Mouse (Mus musculus) ES-E14 (cell line): ENCODE results near the gene Gm21985. TPM values are rescaled to one million over a fixed set of nuclear protein-coding genes. Genes with fewer than 3 reads are reported as not detected.

Experiments used
- DNase-seq: peaks from one replicate; pipeline ENCODE4 v3.0.0-alpha.2; 2013; ENCODE audit warnings: low read depth, low spot score
- H3K27ac ChIP-seq: 2 replicates; pipeline ENCODE4 v1.5.1; 2012; ENCODE audit warnings: low read depth, mild to moderate bottlenecking, low read length, moderate library complexity, mixed read lengths; ENCODE audit not compliant: poor library complexity, insufficient read depth, severe bottlenecking
- H3K36me3 ChIP-seq: 2 replicates; pipeline ENCODE4 v1.6.1; 2012; ENCODE audit warnings: mild to moderate bottlenecking, low read length, moderate library complexity, mixed read lengths; ENCODE audit not compliant: control insufficient read depth, poor library complexity, insufficient read depth, severe bottlenecking
- H3K4me1 ChIP-seq, 2 experiments: fragments of 150-350 bp in 1 of 2; sonication (generic) in 1 of 2; 2 replicates each; pipeline ENCODE4 v1.6.1; 2012; ENCODE audit warnings: low read length in 2 of 2, mild to moderate bottlenecking in 1 of 2, mixed read lengths in 1 of 2; ENCODE audit not compliant: control insufficient read depth in 2 of 2, insufficient read depth in 2 of 2, poor library complexity in 1 of 2
- H3K4me3 ChIP-seq, 2 experiments: fragments of 150-350 bp in 1 of 2; sonication (generic) in 1 of 2; 2 replicates each; pipeline ENCODE4 v1.5.1; 2012; ENCODE audit warnings: low read length in 2 of 2, low read depth in 1 of 2, mild to moderate bottlenecking in 1 of 2, mixed read lengths in 1 of 2; ENCODE audit not compliant: insufficient read depth in 1 of 2, poor library complexity in 1 of 2, severe bottlenecking in 1 of 2
- H3K9ac ChIP-seq: 2 replicates; pipeline ENCODE4 v1.6.1; 2012; ENCODE audit warnings: low read depth, mild to moderate bottlenecking, low read length, mixed read lengths; ENCODE audit not compliant: poor library complexity, insufficient read depth, severe bottlenecking
- H3K9me3 ChIP-seq: fragments of 150-350 bp; sonication (generic); 2 replicates; pipeline ENCODE4 v1.6.1; 2012; ENCODE audit warnings: low read depth, mild to moderate bottlenecking, low read length; ENCODE audit not compliant: control insufficient read depth, insufficient read depth
- CHD2 ChIP-seq: IDR thresholded peaks from 2 replicates; pipeline ENCODE4 v1.6.1; 2014; ENCODE audit warnings: mild to moderate bottlenecking, low read depth, low read length, inconsistent platforms
- HCFC1 ChIP-seq: IDR thresholded peaks from 2 replicates; pipeline ENCODE4 v1.6.1; 2012; ENCODE audit warnings: low read length, inconsistent platforms, borderline replicate concordance; ENCODE audit not compliant: insufficient read depth
- MAFK ChIP-seq: IDR thresholded peaks from 2 replicates; pipeline ENCODE4 v1.6.1; 2014; ENCODE audit warnings: mild to moderate bottlenecking, low read depth, low read length, inconsistent platforms; ENCODE audit not compliant: insufficient read depth
- ZC3H11A ChIP-seq: IDR thresholded peaks from 2 replicates; pipeline ENCODE4 v1.6.1; 2012; ENCODE audit warnings: low read depth, mild to moderate bottlenecking, inconsistent platforms, low read length, borderline replicate concordance
- ZNF384 ChIP-seq: IDR thresholded peaks from 2 replicates; pipeline ENCODE4 v1.6.1; 2012; ENCODE audit warnings: low read depth, low read length, inconsistent platforms
- in situ Hi-C, 2 experiments: fragments of 600-800 bp; cut with MboI; formaldehyde crosslinking; loops; one replicate each; pipeline ENCODE4 v1.15.1; 2025; ENCODE audit warnings: low sequenced_read_pairs in 2 of 2, inconsistent platforms in 1 of 2; ENCODE audit not compliant: unreplicated experiment in 2 of 2
- total RNA-seq: library from RNA; depleted of rRNA; stranded (reverse); fragments of 300-350 nt; gene quantifications from 2 replicates; pipeline ENCODE4 v1.2.3, GENCODE M21; 2012

Gm21985 gene
- total RNA-seq, 1 experiment = 0.98 TPM

DNA sequence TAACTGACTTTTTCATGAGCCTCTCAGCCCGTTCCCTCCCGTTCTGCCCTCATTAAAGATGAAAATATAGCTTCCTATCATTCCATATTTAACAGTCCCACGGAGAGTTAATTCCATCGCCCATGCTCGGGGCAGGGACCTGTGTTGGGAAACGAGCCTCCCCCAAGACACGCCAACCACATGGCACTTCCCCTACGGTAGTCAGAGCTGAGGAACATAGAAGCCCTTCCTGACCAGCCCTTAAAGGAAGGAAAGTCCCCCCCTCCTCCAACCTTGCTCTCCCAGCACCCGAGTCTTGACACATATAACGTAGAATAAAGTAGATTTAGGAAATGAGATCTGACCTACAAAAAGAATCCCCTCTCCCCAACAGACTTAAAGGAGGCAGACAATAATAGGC lies 18.8 kb upstream of the Gm21985 start:
- Histone ChIP-seq H3K9me3 (no peaks in the 10 kb centered on the region), H3K9ac (no peak overlapping the region), H3K36me3 (peaks cover 17% of the 10 kb centered on the region), H3K4me1 (peaks cover 0 to 26% of the 10 kb centered on the region in 2 experiments; a peak in 2 of 4 replicates), H3K27ac (no peak overlapping the region), H3K4me3 (no peak overlapping the region)
- no peak for DNase-seq
- TF ChIP-seq ZC3H11A = no peak
- TF ChIP-seq ZNF384 = no peak
- TF ChIP-seq CHD2 = no peak
- no peak for TF ChIP-seq HCFC1
- TF ChIP-seq MAFK = no peak
- in situ Hi-C loops = no loop called here

DNA sequence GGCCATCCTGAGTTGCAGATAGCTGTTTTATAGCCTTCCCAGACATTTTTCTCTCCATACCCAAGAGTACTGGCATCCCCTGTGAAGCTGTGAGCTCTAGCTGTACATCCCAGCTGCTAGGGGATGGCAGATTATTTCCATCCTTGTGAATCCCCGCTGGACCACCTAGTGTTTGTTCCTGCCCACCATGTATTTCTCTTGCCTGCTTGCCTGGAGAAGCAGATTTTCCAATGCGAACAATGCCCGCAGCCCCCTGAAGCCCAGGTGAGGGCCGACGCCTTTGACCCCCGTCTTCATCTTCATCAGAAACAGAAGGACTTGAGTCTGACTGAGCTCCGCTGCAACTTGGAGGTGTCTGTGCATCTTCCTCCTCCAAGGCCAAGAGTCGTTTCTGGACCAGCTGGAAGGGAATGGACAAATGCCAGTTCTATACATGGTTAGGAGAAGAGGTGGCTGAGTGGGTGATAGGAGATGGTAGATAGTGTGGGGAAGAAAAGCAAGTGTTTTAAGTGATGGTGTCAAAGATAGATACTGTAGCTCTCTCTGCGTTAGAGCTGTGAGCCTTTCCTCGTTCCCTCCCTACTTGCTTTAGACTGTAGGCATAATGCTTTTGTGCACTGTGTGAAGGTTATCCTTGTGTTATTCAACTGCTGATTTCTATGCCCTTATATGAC lies 16.2 kb upstream of the Gm21985 start:
- TF ChIP-seq ZC3H11A (no peak), ZNF384 (no peak), MAFK (no peak), CHD2 (no peak), HCFC1 (no peak)
- Histone ChIP-seq H3K4me1 (peaks cover 0 to 11% of the 10 kb centered on the region in 2 experiments; a peak in 2 of 4 replicates), H3K9me3 (no peaks in the 10 kb centered on the region), H3K27ac (no peak overlapping the region), H3K4me3 (no peak overlapping the region), H3K9ac (no peak overlapping the region), H3K36me3 (peaks cover 8% of the 10 kb centered on the region)
- in situ Hi-C loops = no loop called here
- no peak for DNase-seq

DNA sequence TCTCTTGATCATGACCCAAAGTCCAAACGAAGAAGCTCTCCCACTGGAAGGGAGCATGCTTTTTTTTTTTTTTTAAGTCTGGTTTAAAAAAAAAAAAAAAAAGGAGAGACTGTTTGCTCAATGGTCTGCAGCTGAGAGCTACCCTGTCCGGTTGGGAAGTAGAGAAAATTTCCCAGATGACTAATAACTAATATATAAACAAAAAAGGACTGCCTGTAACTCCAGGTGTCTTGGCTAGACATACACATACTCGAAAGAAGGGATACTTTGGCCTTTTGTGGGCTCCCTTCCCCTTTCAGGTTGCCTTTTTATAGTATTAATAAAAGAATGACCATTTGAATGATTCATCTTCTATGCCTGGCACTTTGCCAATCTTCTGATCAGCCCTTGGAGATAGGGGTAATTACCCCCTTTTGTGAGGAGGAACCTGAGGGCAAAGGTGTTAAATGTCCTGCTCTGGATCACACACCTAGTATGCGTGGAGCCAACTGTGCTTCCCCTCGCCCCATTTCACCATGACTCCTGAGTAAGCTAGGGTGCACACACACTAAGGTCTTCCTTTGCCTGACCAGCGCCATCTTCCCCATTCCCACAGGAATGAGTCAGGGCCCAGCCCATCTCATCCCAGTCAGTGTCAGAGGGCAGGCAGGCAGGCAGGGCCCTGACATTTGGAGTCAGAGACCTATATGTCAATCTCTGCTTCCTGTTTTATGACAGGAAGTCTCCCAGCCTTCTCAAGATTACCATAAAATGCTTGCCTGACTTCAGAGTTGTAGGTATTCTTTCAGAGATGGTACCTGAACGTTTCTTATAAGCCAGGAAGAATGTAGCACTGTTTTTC lies 11.2 kb upstream of the Gm21985 start:
- H3K4me1 ChIP-seq = peaks cover 0 to 9% of the 10 kb centered on the region in 2 experiments; a peak in 2 of 4 replicates
- TF ChIP-seq MAFK = no peak
- no peak for TF ChIP-seq HCFC1
- TF ChIP-seq ZC3H11A = no peak
- TF ChIP-seq CHD2 = no peak
- TF ChIP-seq ZNF384 = no peak
- in situ Hi-C loops = no loop called here

DNA sequence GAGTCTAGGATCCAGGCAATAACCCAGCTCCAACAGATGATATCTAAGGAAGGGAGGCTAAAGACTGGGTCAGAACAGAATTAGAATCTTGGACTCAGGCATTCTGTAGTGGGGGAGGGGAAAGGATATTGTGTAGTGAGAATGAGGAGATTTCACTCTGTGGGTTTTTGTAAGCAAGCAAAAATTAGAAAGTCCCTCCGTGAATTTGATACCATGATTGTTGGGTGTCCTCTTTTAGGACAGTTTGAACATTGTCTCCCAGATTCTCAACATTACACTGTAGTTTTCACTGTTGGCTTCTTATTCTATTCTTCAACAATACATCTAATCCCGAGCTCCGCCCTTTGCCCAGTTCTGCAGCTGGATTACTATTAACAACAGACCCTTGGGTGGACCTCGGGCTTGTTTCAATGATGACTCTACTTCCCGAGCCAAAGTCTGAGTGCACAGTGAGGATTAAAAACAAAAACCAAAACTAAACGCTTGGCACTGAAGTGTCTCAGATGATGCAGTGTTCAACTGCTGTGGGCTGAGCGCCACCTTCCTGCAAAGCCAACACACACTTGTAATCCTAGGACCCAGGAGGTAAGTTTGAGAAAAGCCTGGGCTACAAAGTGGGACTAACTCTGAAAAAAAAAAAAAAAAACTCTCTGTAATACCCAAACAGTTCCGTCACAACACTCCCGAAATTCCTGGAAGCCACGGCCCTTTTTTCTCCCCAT lies 6.7 kb upstream of the Gm21985 start, which contains the start of gene Nutm1:
Gene Nutm1 (minus strand): TSS at position 51 of the 722 bp plus-strand sequence.
- no peak within 1 kb of the TSS for H3K27ac ChIP-seq
- H3K9ac ChIP-seq = no peak within 1 kb of the TSS
- no peak within 1 kb of the TSS for H3K4me3 ChIP-seq
- H3K9me3 ChIP-seq = no peaks in the 10 kb centered on the region
- in situ Hi-C loops = no loop called here
- TF ChIP-seq HCFC1 = no peak
- TF ChIP-seq ZC3H11A = no peak
- TF ChIP-seq MAFK = no peak
- no peak for TF ChIP-seq CHD2
- 0 out of 2 replicates have a peak, but pooled peaks have one; percentile 19 for TF ChIP-seq ZNF384
- no peaks in the 10 kb centered on the region; a peak in 1 of 4 replicates for H3K4me1 ChIP-seq
- DNase-seq = no peak
- H3K36me3 ChIP-seq = peaks cover 3% of the 10 kb centered on the region; the same call in 1 of the 2 replicates

More for the DNA sequence above, 11.2 kb upstream of the Gm21985 start:
- no peaks in the 10 kb centered on the region for H3K36me3 ChIP-seq
- no peak overlapping the region for H3K9ac ChIP-seq
- H3K9me3 ChIP-seq = no peaks in the 10 kb centered on the region
- no peak overlapping the region for H3K4me3 ChIP-seq
- DNase-seq = no peak
- no peak overlapping the region for H3K27ac ChIP-seq
